27 mouse cellular contexts compared by ENCODE assay signal in the genomic region with DNA sequence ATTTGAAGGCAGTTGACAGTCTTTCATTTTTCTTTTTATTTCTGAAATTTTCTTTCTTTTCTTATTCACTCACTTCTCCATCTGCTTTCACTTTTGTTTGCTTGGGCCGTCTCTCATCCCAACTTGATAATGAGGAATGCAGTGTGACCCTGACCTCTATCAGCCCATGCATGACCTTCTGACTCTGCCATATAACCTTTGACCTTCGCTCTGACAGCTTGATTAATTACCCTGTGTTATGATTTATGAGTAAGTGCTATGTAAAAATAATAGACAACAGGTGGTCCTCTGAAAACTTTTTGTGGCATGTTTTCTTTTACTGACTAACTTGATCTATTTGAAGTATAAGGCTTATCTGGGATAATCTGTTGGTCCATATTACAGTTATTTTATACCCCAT.
A peak's percentile ranks its signal among the peaks of the same experiment; 100 is the strongest.
DNase-seq lines count a peak whose midpoint lies in the region; ATAC-seq lines count a peak whose summit lies in the region.
"Had no signal": no experiment of that assay in that cellular context is flagged by ENCODE, and none has a peak within 500 bp of the region (broad histone marks: within the 10 kb centered on the region; RNA-seq: fewer than 3 reads in every experiment).

No protein-coding gene starts in this region.

- no peaks in the 10 kb centered on the region for H3K9me3 ChIP-seq in neural tube, embryonic 15.5 days (replicated peaks)
- no peaks in the 10 kb centered on the region for H3K9me3 ChIP-seq in limb, embryonic 10.5 days (replicated peaks)
- H3K9me3 ChIP-seq: embryonic facial prominence, embryonic 13.5 days; forebrain, embryonic 10.5 days; forebrain, embryonic 15.5 days; hindbrain, embryonic 13.5 days had no signal

- H3K27ac ChIP-seq in neural tube, embryonic 15.5 days (replicated peaks) = no peak overlapping the region
- no peak overlapping the region for H3K27ac ChIP-seq in limb, embryonic 10.5 days
- H3K27ac ChIP-seq: embryonic facial prominence, embryonic 13.5 days; forebrain, embryonic 15.5 days; hindbrain, embryonic 13.5 days; liver, embryonic 14.5 days; macrophage had no signal

- ATAC-seq in neural tube, embryonic 15.5 days (ENCODE audit: low FRiP score) = no peak
- ATAC-seq: forebrain, embryonic 15.5 days; inflammation-experienced regulatory T-cells, adult 6 months had no signal

- H3K4me1 ChIP-seq in neural tube, embryonic 15.5 days = peaks cover 7% of the 10 kb centered on the region; the same call in 1 of the 2 replicates
- peaks cover 49% of the 10 kb centered on the region for H3K4me1 ChIP-seq in limb, embryonic 10.5 days

- H3K27me3 ChIP-seq in neural tube, embryonic 15.5 days (replicated peaks) = no peaks in the 10 kb centered on the region
- H3K27me3 ChIP-seq in limb, embryonic 10.5 days (ENCODE audit: low read depth, poor library complexity, severe bottlenecking) = no peaks in the 10 kb centered on the region
- H3K27me3 ChIP-seq: embryonic facial prominence, embryonic 13.5 days; forebrain, embryonic 15.5 days; hindbrain, embryonic 13.5 days had no signal

- H3K4me2 ChIP-seq in neural tube, embryonic 15.5 days = no peak overlapping the region
- H3K4me2 ChIP-seq: embryonic facial prominence, embryonic 13.5 days; forebrain, embryonic 15.5 days; hindbrain, embryonic 13.5 days; midbrain, embryonic 11.5 days had no signal

- peak; percentile 31 for DNase-seq in neural tube, embryonic 10.5 days (ENCODE audit: extremely low spot score, low spot score)
- peak; percentile 79 for DNase-seq in embryo, embryonic 9.5 days (ENCODE audit: extremely low spot score)
- peak; percentile 37 for DNase-seq in limb, embryonic 10.5 days (ENCODE audit: low spot score)
- no peak for DNase-seq in frontal cortex, postnatal 14 days (ENCODE audit: low spot score in 2 of 2)
- no peak for DNase-seq in heart, adult 18-20 months
- no peak for DNase-seq in adrenal gland, postnatal 36 days
- DNase-seq: adrenal gland, postnatal 10 days; B cell, adult 2 months; cerebellum, adult 11-12 months; cerebellum, adult 9-11 months; gastrocnemius, postnatal 10 days; heart, postnatal 14 days; kidney, adult 11 months; kidney, postnatal 25 days; lung, adult 2 months; lung, postnatal 10 days; spleen, adult 18-20 months; thymus, postnatal 25 days had no signal

- H3K4me3 ChIP-seq in neural tube, embryonic 15.5 days (replicated peaks) = no peak overlapping the region
- no peak overlapping the region for H3K4me3 ChIP-seq in limb, embryonic 10.5 days
- H3K4me3 ChIP-seq: embryonic facial prominence, embryonic 13.5 days; forebrain, embryonic 10.5 days; forebrain, embryonic 15.5 days; hindbrain, embryonic 13.5 days had no signal

- no peaks in the 10 kb centered on the region for H3K36me3 ChIP-seq in neural tube, embryonic 15.5 days
- no peaks in the 10 kb centered on the region for H3K36me3 ChIP-seq in limb, embryonic 10.5 days
- H3K36me3 ChIP-seq: embryonic facial prominence, embryonic 13.5 days; forebrain, embryonic 10.5 days; forebrain, embryonic 15.5 days; hindbrain, embryonic 13.5 days had no signal

- no peak overlapping the region for H3K9ac ChIP-seq in neural tube, embryonic 15.5 days (replicated peaks)
- H3K9ac ChIP-seq: embryonic facial prominence, embryonic 13.5 days; forebrain, embryonic 15.5 days; hindbrain, embryonic 13.5 days; liver, embryonic 14.5 days had no signal

- WGBS in neural tube, embryonic 15.5 days = 41% methylated on average over 2 of the region's 2 CpGs
- whole genome bisulfite sequencing in limb, embryonic 10.5 days = 25% methylated on average over 2 of the region's 2 CpGs

Comparison
In these comparisons a context has a peak if more than half of its experiments do, and no peak if none do; other contexts are left out.
1. DNase-seq: peak in neural tube, embryonic 10.5 days (single experiment), embryo, embryonic 9.5 days (single experiment) and limb, embryonic 10.5 days (single experiment); none in frontal cortex, postnatal 14 days (0 of 2), heart, adult 18-20 months (0 of 2) and adrenal gland, postnatal 36 days (0 of 2).